Comparison of ENCODE assay signal across 8 mouse cellular contexts in the genomic region with DNA sequence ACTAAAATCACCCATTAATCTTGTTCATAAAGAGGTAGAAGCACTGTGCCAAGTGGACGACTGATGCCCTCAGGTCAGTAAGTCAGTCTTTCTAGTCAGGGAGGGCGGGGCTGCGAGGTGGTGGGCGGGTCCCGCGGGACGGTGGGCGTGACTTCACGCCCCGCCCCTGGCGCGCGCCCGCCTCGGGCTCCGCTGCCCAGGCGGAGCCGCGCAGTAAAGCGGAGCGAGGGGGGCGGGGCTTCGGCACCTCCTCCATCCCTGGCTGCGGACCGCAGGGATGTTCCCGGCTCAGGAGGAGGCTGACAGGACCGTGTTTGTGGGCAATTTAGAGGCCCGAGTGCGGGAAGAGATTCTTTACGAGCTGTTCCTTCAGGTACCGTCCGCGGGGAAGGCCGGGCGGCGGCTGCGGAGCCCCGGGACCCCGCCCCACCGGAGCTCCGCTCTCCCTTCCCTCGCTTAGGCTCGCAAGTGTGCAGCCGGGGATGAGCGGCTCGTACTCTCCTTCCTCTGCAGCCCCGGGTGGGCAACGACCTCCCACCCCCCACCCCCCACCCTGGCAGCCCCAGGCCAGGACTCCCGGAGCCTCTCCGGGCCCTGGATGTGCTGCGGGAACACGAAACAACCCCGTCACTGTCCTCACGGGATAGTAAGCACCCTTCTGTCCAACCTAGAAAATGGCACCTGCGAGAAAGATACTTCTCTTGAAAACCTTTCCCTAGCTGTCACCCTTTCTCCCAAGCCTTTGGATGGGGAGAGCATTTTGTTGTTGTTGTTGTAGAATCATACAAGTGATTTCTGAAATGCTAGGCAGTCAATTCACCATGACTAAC. TPM values are rescaled to one million over a fixed set of nuclear protein-coding genes. Genes with fewer than 3 reads are reported as not detected.
DNase-seq lines count a peak whose midpoint lies in the region; ATAC-seq lines count a peak whose summit lies in the region.

A gene (plus strand): TSS at position 174 of the 830 bp plus-strand sequence.

- intact Hi-C loops in left cerebral cortex, postnatal 25 days (cut with DNase I): no loop called here

- peak within 1 kb of the TSS; percentile 31; the same call in 1 of the 2 replicates for H3K27ac ChIP-seq in embryonic facial prominence, embryonic 10.5 days (replicated peaks)
- no peak within 1 kb of the TSS for H3K27ac ChIP-seq in intestine, embryonic 16.5 days (ENCODE audit: low read length)

- no peaks in the 10 kb centered on the region for H3K36me3 ChIP-seq in embryonic facial prominence, embryonic 10.5 days (replicated peaks)
- H3K36me3 ChIP-seq in intestine, embryonic 16.5 days (ENCODE audit: control insufficient read depth, insufficient read depth, low read length): no peaks in the 10 kb centered on the region

- peak; percentile 88 for DNase-seq in adrenal gland, postnatal 14 days
- DNase-seq in embryonic facial prominence, embryonic 10.5 days (ENCODE audit: low spot score): peak; percentile 87
- peak; percentile 53 to 77 for DNase-seq in gastrocnemius, postnatal 4 days (ENCODE audit: low spot score in 2 of 2)
- DNase-seq in left cerebral cortex, postnatal 25 days (ENCODE audit: low spot score in 2 of 2): peak; percentile 82 to 86
- DNase-seq in mesoderm, embryonic 11.5 days (ENCODE audit: low read depth, low spot score): peak; percentile 83
- peak; percentile 83 for DNase-seq in right cerebral cortex, postnatal 25 days
- peak; percentile 59 to 71 for DNase-seq in urinary bladder, postnatal 36 days (ENCODE audit: low spot score in 2 of 2)

- no peaks in the 10 kb centered on the region for H3K9me3 ChIP-seq in embryonic facial prominence, embryonic 10.5 days
- H3K9me3 ChIP-seq in intestine, embryonic 16.5 days (ENCODE audit: control insufficient read depth, low read length): no peaks in the 10 kb centered on the region

- peak; percentile 99 for ATAC-seq in intestine, embryonic 16.5 days

- H3K27me3 ChIP-seq in embryonic facial prominence, embryonic 10.5 days (replicated peaks; ENCODE audit: low read depth, poor library complexity, severe bottlenecking): peaks cover 12% of the 10 kb centered on the region
- H3K27me3 ChIP-seq in intestine, embryonic 16.5 days (replicated peaks; ENCODE audit: control insufficient read depth, insufficient read depth, low read length): no peaks in the 10 kb centered on the region; the same call in 1 of the 2 replicates

- peak within 1 kb of the TSS; percentile 91 for H3K4me2 ChIP-seq in intestine, embryonic 16.5 days (ENCODE audit: low read depth, low read length)

- H3K4me3 ChIP-seq in embryonic facial prominence, embryonic 10.5 days: peak within 1 kb of the TSS; percentile 74
- H3K4me3 ChIP-seq in intestine, embryonic 16.5 days (ENCODE audit: low read length): peak within 1 kb of the TSS; percentile 77

- under 1% methylated on average over 55 of the region's 55 CpGs for WGBS in embryonic facial prominence, embryonic 10.5 days
- 0% methylated on average over 52 of the region's 55 CpGs for WGBS in intestine, embryonic 16.5 days

- peaks cover 4% of the 10 kb centered on the region; the same call in 1 of the 2 replicates for H3K4me1 ChIP-seq in embryonic facial prominence, embryonic 10.5 days
- H3K4me1 ChIP-seq in intestine, embryonic 16.5 days (ENCODE audit: control insufficient read depth, insufficient read depth, low read length): no peaks in the 10 kb centered on the region

- peak within 1 kb of the TSS; percentile 57 for H3K9ac ChIP-seq in intestine, embryonic 16.5 days (ENCODE audit: low read depth, low read length)

RNA-seq across cellular contexts. Expression of the gene that starts here (rescaled TPM):
- total RNA-seq in adrenal gland, postnatal 14 days (2021): 0.85 and 1.3 TPM in 2 replicates
- 0.28 and 0.57 TPM in 2 replicates for polyA plus RNA-seq in embryonic facial prominence, embryonic 10.5 days (2016; fragmentation: Nextera tagmentation; extraction: Ambion mirVana)
- under 1 TPM; 0.31 to 0.32 TPM for total RNA-seq in gastrocnemius, postnatal 4 days (2021)
- polyA plus RNA-seq in intestine, embryonic 16.5 days (2015; fragmentation: Nextera tagmentation; extraction: Ambion mirVana): 0.20 and 0.31 TPM in 2 replicates
- 1 to 10 TPM; 4.4 to 4.8 TPM for total RNA-seq in left cerebral cortex, postnatal 25 days (2021)

Comparison
In these comparisons a context has a peak if more than half of its experiments do, and no peak if none do; other contexts are left out.
1. Peak in DNase-seq, H3K4me3 ChIP-seq and H3K27ac ChIP-seq in embryonic facial prominence, embryonic 10.5 days; RNA of the gene not detected or under 1 TPM.
2. Peak in DNase-seq in gastrocnemius, postnatal 4 days; RNA of the gene not detected or under 1 TPM.
3. Peak in ATAC-seq, H3K4me3 ChIP-seq, H3K9ac ChIP-seq and H3K4me2 ChIP-seq in intestine, embryonic 16.5 days; RNA of the gene not detected or under 1 TPM.